Mouse (Mus musculus): Measurements from ENCODE around the gene Fbxl15.

GRCm38 (mm10) chr19:46318031-46318471 lies 9.9 kb upstream of the Fbxl15 start:
- no peak for TF ChIP-seq CTCF (IDR thresholded peaks at IDR 0.05; ENCODE audit: low read depth, low read length)
- TF ChIP-seq POLR2A (IDR thresholded peaks at IDR 0.05; ENCODE audit: extremely low read depth, insufficient read depth, low read length), result no peak

All from liver, adult 2 months (tissue).